Mouse (Mus musculus) kidney, postnatal 25 days (tissue): Measurements from ENCODE around the gene R3hdm1.
A peak's percentile ranks its signal among the peaks of the same experiment; 100 is the strongest.
"Not testable (repeated sequence)": the region's sequence is repeated elsewhere in the genome, so short reads cannot be mapped to it uniquely, and the experiment has no call there.

Experiments
- DNase-seq, 2 experiments: peaks; one replicate each; pipeline ENCODE4 v3.0.0; 2021; ENCODE audit warnings: mixed read lengths in 2 of 2

R3hdm1 gene

DNA sequence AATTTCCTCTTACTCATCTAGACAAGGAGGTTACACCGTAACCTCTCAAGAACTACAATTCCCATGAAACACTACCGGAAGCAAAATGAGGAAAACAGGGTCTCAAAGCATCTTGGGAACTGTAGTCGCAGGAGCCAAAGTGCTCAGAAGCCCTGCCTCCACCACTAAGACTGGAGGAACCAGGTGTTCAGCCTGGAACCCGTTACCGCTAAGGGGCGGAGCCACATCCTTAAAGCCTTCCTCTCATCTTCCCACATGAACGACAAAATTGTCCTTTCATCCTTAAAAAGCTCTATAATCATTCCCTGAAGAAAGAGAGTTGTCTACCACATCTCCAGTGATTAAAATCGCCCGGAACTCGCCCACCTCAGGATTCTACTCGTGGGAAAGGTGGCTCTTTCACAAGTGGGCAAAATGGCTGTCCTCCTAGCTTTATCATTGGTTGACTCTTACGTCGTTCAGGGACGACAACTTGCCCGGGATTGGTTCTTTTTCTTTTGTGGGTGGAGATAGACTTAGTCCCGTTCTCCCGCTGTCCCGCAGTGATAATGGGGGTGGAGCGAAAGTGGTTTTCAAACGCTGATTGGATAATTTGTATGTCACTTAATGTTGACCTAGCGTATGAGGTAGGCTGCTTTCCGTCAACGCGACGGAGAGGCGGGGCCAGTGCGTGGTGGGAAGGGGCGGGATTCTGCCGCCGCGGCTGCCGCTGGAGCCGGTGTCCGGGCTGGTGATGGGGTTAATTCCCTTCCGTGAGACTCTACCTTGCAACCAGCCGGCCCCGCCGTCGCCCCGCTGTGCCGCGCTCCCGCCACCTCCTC, at the start of gene R3hdm1, which contains the start of gene Zranb3:
Gene R3hdm1, plus strand, starts transcription at position 661 of the 821 bp plus-strand sequence.
Gene Zranb3, minus strand, starts transcription at position 407 of the 821 bp plus-strand sequence.
- DNase-seq, result peak; percentile 97

DNA sequence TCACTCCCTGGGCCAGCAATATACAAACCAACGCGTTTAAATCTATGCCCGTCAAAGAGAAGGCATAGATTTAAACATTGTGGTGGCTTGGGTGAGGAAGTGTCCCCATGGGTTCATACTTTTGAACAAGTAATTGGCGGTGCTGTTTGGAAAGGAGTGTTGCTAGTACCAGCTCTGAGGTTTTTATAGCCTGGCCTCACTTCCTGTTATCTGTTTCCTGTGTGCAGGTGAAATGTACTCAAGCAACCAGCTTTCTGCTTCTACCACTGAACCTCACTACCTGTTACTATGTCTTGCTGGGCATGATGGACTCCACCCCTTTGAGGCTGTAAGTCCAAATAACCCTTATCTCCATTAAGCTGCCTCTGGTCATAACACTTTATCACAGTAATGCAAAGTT, 45.8 kb upstream of the R3hdm1 start:
- no peak for DNase-seq

DNA sequence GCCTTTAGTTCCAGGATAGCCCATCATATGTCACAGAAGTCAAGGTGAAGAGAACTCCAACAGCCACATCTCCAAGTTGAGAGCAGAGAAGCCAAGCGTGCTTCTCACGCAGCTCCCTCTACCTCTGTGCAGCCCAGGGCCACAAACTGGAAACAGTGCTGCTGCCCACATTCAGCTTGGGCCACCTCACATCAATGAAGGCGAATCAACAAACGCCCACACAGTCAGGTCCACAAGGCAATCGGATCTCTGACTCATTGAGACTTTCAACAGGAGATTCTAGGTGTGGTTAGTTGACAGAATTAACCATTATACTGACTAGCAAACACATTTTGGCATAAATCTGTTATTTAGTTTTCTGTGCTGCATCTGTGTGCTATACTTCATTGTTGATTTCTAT, 44.5 kb upstream of the R3hdm1 start:
- DNase-seq, result no peak

DNA sequence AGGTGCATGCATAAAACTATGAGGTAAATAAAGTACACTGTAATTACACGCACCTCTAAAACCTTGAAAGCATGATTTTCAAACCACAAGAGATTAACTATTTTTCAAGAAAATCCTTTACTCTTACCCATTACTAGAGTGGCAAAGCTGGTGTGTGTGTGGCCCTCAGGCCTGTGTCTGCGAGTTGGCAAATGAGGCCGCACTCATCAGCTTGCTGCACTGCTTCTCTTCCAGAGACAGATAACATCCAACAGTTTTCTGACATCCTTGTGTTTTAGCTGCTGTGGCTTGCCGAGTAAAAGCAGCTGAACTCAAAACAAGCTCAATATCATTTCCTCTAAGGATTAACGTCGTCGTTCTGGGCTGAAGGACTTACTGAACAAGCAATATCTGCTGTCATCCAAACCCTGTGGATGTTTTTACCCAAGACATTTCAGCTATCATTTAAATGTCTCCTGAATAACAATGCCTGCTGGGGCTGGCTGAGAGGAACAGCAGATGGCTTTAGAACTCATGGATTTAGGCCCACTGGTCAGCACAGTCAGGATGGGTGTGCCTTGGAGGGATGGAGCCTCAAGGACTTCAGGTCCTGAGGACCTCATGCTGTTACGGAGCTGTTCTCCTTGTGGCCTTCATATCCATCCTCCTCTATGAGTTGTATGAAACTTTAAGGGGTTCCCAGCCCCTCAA, 42.3 kb upstream of the R3hdm1 start:
- DNase-seq, result no peak

DNA sequence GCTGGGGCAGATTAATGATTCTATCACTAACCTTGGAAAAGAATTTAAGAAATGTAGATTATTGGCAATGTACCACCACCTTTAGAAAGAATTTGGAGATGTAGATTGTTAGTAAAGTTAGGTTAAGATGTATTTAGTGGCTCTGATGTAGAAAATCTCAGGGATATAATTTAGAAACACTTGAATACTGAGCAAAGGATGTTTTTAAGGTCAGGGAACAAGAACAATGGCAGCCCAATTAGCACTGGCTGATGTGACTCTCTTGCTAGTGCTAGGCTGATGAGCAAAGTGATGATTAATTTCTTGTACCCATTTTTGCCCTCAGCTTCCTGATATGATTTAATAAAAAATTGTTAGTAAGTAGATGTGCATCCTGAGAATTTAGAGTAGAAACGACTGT, 41.7 kb upstream of the R3hdm1 start:
- DNase-seq, result no peak

DNA sequence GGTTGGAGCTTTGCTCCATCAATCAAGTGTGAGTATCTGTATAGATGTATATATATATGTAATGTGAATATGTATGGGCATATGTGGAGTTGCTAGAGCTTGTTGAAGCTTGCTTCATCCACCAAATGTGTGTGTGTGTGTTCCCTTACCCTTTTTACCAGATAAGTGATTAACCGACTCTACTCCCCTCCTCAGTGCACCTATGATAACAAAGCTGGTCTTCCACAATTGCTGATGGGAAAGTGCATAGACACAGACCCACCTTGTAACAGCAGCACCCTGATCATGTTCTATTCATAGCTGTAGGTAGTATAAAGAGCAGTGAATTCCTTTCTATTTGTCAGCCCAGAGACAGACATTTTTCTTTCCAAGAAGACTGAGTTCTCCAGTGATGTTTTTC, 40.9 kb upstream of the R3hdm1 start:
- no peak for DNase-seq

DNA sequence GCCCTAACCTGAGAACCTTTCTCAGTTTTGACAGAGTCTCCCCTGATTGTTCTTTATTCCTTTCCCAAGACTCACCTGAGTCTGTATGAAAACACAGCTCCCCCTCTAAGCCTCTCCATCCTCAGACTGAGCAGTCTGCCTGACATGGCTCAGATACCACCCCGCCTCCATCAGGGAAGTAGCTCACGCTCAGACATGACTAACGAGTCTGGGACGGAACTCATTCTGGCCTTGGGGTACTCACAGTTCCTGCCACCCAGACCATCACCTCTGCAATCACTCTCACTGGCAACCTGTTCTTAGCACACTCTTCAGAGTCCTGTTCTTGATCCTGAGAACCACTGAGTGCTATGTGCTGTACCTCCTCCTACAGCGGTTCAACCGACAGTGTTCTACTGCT, 38.4 kb upstream of the R3hdm1 start:
- no peak for DNase-seq

DNA sequence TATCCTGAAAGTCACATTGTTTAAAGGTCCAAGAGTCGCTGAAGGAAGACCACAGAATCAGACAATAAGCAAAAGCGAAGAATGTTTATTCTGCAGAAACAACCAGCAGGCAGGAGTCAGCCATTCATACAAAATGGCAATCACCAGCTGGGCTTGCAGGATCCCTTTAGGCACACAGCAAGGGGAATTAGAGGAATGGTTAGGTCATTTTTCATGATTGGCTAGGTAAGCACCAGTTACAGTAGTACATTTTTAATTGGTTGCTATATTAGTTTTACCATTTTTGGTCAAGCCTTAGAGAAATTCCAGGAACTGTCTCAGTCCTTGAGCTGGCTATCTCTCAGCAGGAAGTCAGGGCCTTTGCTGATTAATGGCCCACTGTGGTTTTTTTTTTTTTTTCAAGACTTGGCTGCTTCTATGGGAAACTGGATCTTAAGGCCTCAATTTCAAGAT, 34.1 kb upstream of the R3hdm1 start:
- DNase-seq, result no peak

DNA sequence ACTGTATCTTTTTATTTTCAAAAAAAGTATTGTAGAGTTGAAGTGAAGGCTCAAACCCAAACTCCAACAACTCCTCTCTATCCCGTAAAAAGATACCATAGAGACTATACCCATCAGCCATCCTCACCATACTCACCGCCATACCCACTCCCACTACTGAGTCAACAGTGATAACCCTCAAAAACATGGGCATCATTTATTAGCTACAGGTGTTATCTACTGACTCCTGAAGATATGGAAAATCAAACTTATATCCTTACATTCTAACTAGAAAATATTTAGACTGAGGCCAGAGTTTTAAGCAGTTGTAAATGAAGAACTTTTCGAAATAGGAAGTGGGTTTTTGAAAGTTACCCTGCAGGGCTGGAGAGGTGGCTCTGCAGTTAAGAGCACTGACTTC, 33.1 kb upstream of the R3hdm1 start:
- no peak for DNase-seq

DNA sequence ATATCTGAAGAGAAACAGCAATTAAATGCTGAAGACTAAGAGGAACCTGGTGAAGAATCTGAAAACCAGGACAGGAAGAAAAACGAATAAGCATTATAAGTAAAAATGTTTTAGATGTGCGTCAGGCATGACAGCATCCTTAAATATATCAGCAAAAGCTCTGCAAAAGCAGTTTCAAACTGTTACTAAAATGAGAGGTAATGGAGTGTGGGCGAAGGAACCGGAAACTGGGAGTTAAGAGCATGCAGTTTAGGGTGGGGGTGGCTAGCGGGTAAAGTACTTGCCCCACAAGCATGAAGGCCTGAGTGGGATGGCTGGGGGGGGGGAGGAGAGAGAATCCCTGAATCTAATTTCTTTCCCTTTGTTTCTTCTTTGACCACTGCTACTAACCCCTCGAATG, 30.1 kb upstream of the R3hdm1 start:
- DNase-seq, result no peak

DNA sequence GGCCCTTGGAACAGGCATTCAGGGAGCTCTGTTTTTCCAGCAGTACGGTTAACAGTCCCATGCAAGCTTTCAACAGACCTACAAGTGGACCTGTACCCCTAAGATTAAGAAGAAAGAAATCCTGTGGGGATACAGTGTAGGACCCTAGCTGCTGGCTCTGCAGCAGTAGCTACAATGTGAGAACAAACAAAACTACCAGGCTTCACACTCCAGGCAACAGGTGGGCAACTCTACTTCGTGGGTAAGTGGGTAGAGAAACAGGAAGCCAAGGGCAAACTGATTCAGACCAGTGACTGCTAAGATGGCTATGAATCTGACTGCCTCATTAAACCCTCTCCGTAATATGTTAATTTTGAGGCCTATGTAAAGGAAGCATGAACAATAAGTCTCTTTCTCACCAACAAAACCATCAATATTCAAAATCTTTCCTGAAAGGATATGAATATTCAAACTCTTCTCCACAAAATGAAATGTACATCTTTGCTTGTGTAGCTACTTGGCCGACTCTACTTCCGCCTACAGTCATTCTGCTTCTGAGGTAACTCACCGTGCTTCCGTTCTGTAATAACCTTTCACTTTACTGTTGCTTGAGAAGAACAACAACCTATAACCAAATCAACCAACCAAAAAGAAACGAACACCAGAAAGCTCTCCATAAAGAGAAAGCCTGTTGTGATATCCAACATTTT, 26.2 kb upstream of the R3hdm1 start:
- no peak for DNase-seq

DNA sequence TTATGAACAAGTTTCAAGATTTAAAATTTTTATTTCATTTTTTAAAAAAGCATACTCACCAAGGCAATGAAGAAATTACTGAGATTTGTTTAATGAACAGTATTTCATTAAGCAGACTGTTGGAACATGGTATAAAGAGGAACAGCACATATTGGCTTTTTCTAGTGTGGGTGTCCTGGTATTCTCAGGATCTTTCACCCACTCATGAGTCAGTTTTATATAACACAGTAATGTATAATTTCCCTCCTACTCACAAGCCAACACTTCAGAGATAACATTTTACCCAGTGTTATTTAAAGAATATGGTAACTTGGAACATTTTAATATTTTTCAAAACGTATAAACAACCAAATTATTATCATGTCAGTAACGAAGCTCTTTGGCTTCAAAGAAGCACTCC, 25.3 kb upstream of the R3hdm1 start:
- no peak for DNase-seq

DNA sequence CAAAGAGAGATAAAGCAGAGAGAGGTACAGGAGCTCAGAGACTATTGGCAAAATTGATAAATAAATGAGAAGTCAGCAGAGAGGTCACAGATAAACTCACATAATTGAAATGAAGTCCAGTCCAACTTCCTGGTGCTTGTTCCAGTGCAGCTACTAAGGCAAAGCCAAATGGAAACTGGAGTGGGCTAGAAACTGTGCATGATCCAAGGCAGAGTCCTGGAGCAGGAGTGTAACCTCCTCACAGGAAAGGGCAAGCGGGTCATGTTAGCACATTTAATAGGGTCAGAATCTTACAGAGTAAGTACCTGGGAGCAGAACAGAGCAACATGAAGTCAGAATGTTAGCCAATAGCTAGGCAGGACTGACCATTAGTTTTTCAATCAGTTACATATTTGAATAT, 24.5 kb upstream of the R3hdm1 start:
- DNase-seq, result no peak

DNA sequence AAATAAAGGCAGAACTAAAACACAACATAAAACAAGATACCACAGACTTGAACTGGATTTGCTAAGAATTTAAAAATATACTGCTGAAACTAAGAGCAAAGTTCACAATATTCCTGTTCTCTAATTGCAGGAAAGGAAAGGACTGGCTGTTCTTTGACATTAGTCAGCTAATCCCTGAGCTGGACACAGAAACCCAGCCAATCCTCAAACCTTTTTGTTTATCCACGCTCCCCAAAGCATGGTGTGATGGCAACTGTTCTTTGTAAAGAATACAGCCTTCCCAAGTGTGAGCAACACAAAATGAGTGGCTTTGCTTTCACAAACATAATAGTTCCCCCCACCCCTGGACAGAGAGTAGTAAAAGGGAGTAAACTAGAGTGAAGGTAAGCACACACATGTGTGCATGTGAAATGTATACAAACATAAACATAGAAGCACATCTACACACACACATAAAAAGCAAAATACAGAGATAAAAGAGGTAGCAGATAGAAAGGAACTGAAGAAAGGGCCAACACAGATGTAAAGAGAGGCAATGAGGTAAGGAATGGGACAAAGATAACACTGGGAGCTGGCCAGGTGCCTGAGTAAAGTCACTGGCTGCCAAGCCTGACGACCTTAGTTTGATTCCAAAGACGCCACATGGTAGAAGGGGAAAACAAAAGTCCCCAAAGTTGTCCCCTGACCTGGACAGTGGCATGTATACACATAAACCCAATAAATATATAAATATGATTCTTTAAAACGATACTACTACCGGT, 22.0 kb upstream of the R3hdm1 start:
- no peak for DNase-seq

DNA sequence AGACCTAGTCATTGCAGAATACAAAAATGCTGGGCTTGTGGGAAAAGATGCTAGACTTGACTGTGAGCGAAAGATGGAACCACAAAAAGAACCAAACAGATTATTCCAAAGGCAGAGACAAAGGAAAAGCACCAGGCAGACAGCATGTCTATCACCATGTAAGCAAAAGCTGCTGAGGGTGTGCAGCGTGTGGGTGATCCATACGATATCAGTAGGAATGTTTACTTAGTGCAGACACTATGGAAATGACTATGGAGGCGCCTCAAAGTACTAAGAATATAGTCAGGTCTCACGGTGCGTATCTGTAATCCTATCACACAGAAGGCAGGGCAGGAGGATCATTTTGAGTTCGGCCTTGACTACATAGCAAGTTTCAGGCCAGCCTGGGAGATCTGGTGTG, 21.2 kb upstream of the R3hdm1 start:
- DNase-seq, result no peak

DNA sequence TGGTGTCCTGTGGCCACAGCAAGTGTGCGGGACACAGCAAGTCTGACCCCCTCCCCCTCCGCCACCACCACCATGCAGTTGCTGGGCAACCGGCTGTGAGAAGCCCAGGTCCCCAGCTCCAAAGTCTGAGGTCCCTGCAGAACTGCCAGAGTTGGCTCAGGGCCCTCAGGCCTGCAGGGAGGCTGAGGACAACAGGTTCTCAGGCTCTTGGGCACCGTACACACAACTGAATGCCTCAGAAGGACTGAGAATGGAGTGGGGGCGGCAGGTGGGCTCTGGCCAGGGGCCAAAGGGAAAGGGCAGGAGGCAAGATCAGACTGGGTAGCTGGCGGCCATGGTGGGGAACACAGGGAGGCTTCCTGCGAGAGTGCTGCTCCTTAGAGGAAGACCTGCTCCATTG, 20.3 kb upstream of the R3hdm1 start:
- peak; percentile 34 to 76 for DNase-seq

DNA sequence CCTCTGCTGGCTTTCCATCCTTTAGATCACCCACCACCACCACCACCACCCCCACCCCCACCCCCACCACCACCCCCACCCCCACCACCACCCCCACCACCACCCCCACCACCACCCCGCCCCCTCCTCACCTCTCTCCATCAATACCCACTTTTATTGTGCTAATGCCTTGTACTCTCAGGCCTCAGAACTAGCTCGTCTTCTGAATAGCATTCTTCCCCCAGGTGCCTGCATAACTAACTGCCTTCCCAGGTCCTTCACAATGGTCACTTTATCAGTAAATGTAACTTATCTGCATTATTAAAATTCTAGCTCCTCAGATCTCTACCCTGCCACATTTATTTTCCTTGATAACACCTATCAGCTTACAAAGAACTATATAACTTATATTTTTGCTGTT, 8.4 kb upstream of the R3hdm1 start:
- no peak for DNase-seq

DNA sequence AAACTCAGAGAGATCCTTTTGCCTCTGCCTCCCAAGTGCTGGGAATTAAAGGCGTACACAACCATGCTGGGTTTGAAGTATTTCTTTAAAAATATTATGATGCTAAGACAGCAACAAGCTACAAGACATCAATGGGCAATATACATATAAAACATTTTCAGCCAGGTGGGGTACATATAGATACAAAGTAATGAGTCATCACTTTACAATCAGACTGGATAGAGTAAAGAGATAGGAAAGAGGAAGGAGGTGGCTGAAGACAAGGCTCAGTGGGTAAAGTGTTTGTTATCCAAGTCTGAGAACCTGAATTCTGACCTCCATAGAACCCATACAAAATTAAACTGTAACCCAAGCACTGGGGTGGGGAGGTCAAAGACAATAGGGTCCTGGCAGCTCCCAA, 4.8 kb upstream of the R3hdm1 start:
- no peak for DNase-seq

DNA sequence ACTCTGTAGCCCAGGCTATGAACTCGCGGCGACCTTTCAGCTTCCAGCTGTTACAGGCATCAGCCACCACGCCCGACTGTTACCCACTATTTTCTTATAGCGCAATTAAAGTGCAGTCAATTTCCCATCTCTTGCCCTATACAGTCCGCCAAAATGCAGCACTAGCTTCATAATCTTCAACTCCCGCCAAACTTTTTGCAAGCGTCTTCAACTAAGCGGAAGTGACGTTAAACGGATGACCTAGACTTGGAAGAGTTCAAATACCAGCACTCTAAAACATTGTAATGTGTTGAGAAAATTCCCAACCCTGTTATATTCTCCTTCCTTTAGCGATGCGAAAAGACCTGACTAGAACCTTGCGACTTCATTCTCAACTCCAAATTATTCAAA, 855 bp upstream of the R3hdm1 start:
- DNase-seq, result peak; percentile 57 to 59

DNA sequence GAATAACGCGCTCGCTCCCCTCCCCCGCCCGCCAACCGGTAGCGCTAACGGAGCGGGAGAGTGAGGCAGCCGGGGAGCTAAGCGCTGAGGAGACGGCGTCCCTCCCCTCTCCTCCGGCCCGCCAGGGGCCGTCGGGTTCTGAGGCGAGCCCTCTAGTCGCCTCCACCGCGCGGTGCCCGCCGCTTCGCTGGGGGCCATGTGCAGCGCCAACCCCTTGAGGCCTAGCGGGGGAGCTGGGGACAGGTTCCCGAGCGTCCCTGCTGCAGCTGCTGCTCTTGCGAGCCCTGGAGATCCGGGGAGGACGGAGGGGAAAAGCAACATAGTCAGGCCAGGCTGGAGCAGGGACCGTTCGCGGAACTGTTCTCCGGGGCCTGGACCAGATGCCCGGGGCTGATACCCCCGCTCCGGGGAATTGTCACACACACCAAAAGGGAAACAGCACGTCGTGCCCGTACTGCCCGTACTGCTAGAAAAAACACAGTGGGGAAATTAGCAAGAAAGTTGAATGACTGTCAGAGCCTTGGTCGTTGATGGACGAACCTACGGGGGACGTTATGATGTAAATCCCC, 503 bp downstream of the R3hdm1 start:
- DNase-seq, result no peak

DNA sequence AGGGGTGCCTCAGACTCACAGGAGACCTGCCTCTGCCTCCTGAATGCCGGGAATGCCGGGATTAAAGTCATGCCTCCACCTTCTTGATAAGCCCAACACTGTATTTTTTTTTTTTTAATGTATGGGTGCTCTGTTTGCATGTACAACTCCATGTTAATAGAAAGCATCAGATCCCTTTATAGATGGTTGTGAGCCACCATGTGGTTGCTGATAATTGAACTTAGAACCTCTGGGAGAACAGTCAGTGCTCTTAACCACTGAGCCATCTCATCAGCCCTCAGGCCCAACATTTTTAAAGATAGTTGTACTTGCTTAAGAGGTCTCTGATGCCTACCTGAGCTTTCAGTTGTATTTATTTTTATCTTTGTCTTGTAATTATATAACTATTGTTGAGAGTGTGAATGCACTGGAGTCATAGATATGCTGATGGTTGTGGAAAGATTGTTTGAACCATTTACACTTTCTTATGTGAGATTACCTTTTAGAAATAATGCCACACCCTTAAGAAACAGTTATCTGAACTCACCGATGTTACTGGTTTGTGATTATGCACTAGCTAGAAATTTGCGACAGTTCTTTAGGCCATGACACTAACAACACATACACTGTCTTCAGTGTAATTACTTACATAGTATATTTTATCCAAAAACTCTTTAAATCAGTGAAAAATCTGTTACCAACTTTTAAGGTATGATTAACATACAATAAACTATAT, 18.0 kb downstream of the R3hdm1 start:
- DNase-seq, result no peak

DNA sequence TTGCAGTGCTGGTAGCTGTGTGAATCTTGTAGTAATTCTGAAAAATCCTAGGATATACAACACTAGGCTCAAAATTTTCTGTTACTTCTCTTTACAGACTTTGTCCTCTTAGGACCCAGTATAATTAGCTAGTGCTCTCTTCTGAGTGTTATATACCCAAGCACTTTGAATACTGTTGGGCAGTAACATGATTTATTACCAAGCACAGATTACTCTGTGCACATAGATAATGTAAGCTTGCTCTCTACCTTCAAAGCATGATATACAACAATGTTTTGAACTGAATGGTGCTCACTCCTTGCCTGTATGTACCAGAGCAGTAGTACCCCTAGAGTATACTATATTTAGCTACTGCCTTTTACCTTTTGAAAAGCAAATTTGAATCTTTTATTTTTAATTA, 33.1 kb downstream of the R3hdm1 start:
- not testable (repeated sequence) for DNase-seq
